Comparison of ENCODE assay signal across 14 mouse cellular contexts in the genomic region with DNA sequence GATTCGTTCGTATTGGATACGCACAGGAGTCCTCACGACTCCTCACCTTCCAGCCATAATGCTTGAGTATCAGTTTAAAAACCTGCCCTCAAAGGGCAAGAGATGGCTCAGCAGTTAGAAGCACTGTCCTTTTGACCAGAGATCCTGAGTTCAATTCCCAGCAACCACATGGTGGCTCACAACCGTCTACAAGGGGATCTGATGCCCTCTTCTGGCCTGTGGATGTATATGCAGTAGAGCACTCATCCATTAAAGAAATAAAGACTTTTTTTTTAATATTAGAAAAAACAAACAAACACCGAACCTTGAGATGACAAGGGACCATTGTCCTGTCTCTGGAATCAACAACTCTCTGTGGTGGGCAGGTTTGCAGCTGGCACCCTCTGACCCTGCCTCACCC. TPM values are rescaled to one million over a fixed set of nuclear protein-coding genes. Genes with fewer than 3 reads are reported as not detected.
DNase-seq lines count a peak whose midpoint lies in the region; ATAC-seq and TF ChIP-seq lines count a peak whose summit lies in the region.
"Had no signal": no experiment of that assay in that cellular context is flagged by ENCODE, and none has a peak within 500 bp of the region (broad histone marks: within the 10 kb centered on the region; RNA-seq: fewer than 3 reads in every experiment).

No protein-coding gene starts in this region.

- H3K27ac ChIP-seq in intestine, postnatal 0 days (ENCODE audit: low read depth, low read length), result no peak overlapping the region
- no peak overlapping the region for H3K27ac ChIP-seq in intestine, embryonic 15.5 days
- no peak overlapping the region for H3K27ac ChIP-seq in spleen, adult 2 months (ENCODE audit: insufficient read depth, low read length)
- no peak overlapping the region for H3K27ac ChIP-seq in ES-Bruce4 (ENCODE audit: insufficient read depth, low read length)
- H3K27ac ChIP-seq: embryonic facial prominence, embryonic 10.5 days; limb, embryonic 13.5 days had no signal

- no peak for TF ChIP-seq EP300 in ES-Bruce4 (IDR thresholded peaks at IDR 0.05; ENCODE audit: insufficient read depth, low read depth, low read length)

- no peak overlapping the region for H3K4me3 ChIP-seq in intestine, postnatal 0 days (ENCODE audit: low read depth, low read length)
- no peak overlapping the region for H3K4me3 ChIP-seq in intestine, embryonic 15.5 days (replicated peaks)
- no peak overlapping the region for H3K4me3 ChIP-seq in spleen, adult 2 months (ENCODE audit: extremely low read depth, insufficient read depth, insufficient read length)
- H3K4me3 ChIP-seq in ES-Bruce4 (ENCODE audit: low read depth, low read length), result no peak overlapping the region
- H3K4me3 ChIP-seq: embryonic facial prominence, embryonic 10.5 days; limb, embryonic 13.5 days; myocyte had no signal

- 72% methylated on average over 6 of the region's 6 CpGs for WGBS in intestine, postnatal 0 days
- WGBS in intestine, embryonic 15.5 days, result 66% methylated on average over 6 of the region's 6 CpGs
- WGBS in spleen, adult 2 months, result 70% methylated on average over 6 of the region's 6 CpGs

- H3K9me3 ChIP-seq in intestine, postnatal 0 days (ENCODE audit: control insufficient read depth), result no peaks in the 10 kb centered on the region
- H3K9me3 ChIP-seq in intestine, embryonic 15.5 days, result no peaks in the 10 kb centered on the region
- no peaks in the 10 kb centered on the region for H3K9me3 ChIP-seq in ES-Bruce4 (replicated peaks; ENCODE audit: control insufficient read depth, insufficient read depth, low read length, poor library complexity, severe bottlenecking)
- H3K9me3 ChIP-seq: embryonic facial prominence, embryonic 10.5 days; limb, embryonic 13.5 days had no signal

- TF ChIP-seq CTCF in intestine, postnatal 0 days (IDR thresholded peaks at IDR 0.05; ENCODE audit: low read depth), result peak; percentile 63
- TF ChIP-seq CTCF in spleen, adult 2 months (IDR thresholded peaks at IDR 0.05; ENCODE audit: extremely low read depth, insufficient read depth, insufficient read length, insufficient replicate concordance), result peak; percentile 12; the same call in 1 of the 2 replicates
- peak; percentile 40 for TF ChIP-seq CTCF in ES-Bruce4 (IDR thresholded peaks at IDR 0.05; ENCODE audit: low read depth, low read length)

- TF ChIP-seq POLR2A in spleen, adult 2 months (IDR thresholded peaks at IDR 0.05; ENCODE audit: low read depth, low read length), result no peak
- no peak for TF ChIP-seq POLR2A in ES-Bruce4 (IDR thresholded peaks at IDR 0.05; ENCODE audit: insufficient read depth, low read length)

- ATAC-seq in intestine, postnatal 0 days, result no peak
- ATAC-seq in intestine, embryonic 15.5 days, result no peak
- ATAC-seq in megakaryocyte, adult 5-6 weeks (ENCODE audit: poor library complexity, severe bottlenecking), result no peak

- H3K4me2 ChIP-seq in intestine, postnatal 0 days (replicated peaks; ENCODE audit: low read depth), result no peak overlapping the region
- no peak overlapping the region for H3K4me2 ChIP-seq in intestine, embryonic 15.5 days (replicated peaks)
- H3K4me2 ChIP-seq: heart, embryonic 11.5 days; limb, embryonic 13.5 days had no signal

- no peak overlapping the region for H3K9ac ChIP-seq in intestine, postnatal 0 days (ENCODE audit: low read depth, low read length)
- H3K9ac ChIP-seq in intestine, embryonic 15.5 days, result no peak overlapping the region
- no peak overlapping the region for H3K9ac ChIP-seq in ES-Bruce4 (ENCODE audit: low read depth, poor library complexity, severe bottlenecking)
- H3K9ac ChIP-seq: limb, embryonic 13.5 days had no signal

- peak in 1 of 2 experiments; percentile 14 for DNase-seq in spleen, adult 2 months (ENCODE audit: low read depth in 1 of 2, low spot score in 2 of 2)
- DNase-seq in spleen, postnatal 36 days (ENCODE audit: low spot score in 2 of 2), result no peak
- peak; percentile 60 for DNase-seq in naive thymus-derived CD4-positive, alpha-beta T cell, adult 2 months (ENCODE audit: low read depth)
- no peak for DNase-seq in cerebellum, adult 8-10 months
- DNase-seq: adrenal gland, postnatal 14 days; cerebellum, adult 11-12 months had no signal

- H3K4me1 ChIP-seq in intestine, postnatal 0 days (replicated peaks; ENCODE audit: control insufficient read depth, insufficient read depth, low read length), result 0 out of 2 replicates have a peak, but pooled peaks cover 14% of the 10 kb centered on the region
- peaks cover 4% of the 10 kb centered on the region; the same call in 1 of the 2 replicates for H3K4me1 ChIP-seq in intestine, embryonic 15.5 days (replicated peaks)
- H3K4me1 ChIP-seq in spleen, adult 2 months (ENCODE audit: control insufficient read depth, insufficient read depth, insufficient read length), result peaks cover 15% of the 10 kb centered on the region
- no peaks in the 10 kb centered on the region for H3K4me1 ChIP-seq in ES-Bruce4 (ENCODE audit: control insufficient read depth, insufficient read depth, low read length)

- no peaks in the 10 kb centered on the region for H3K27me3 ChIP-seq in intestine, postnatal 0 days (replicated peaks; ENCODE audit: control insufficient read depth, insufficient read depth, low read length)
- H3K27me3 ChIP-seq in intestine, embryonic 15.5 days (replicated peaks), result no peaks in the 10 kb centered on the region
- H3K27me3 ChIP-seq in spleen, adult 2 months (ENCODE audit: control insufficient read depth, insufficient read depth, low read length), result no peaks in the 10 kb centered on the region
- H3K27me3 ChIP-seq in ES-Bruce4 (ENCODE audit: control insufficient read depth, insufficient read depth, low read length, poor library complexity, severe bottlenecking), result no peaks in the 10 kb centered on the region

- no peaks in the 10 kb centered on the region for H3K36me3 ChIP-seq in intestine, postnatal 0 days (ENCODE audit: control insufficient read depth, insufficient read depth)
- no peaks in the 10 kb centered on the region for H3K36me3 ChIP-seq in intestine, embryonic 15.5 days
- no peaks in the 10 kb centered on the region for H3K36me3 ChIP-seq in spleen, adult 2 months (ENCODE audit: control insufficient read depth, insufficient read depth, low read length)
- H3K36me3 ChIP-seq in ES-Bruce4 (ENCODE audit: control insufficient read depth, insufficient read depth, low read length, poor library complexity, severe bottlenecking), result no peaks in the 10 kb centered on the region
- H3K36me3 ChIP-seq: embryonic facial prominence, embryonic 10.5 days; limb, embryonic 13.5 days had no signal

RNA-seq across cellular contexts. Expression of gene Tbc1d14, which starts 8.8 kb away (rescaled TPM):
- 16.8 and 17.2 TPM in 2 replicates for polyA plus RNA-seq in intestine, postnatal 0 days (2015; fragmentation: Nextera tagmentation; extraction: Ambion mirVana)
- polyA plus RNA-seq in intestine, embryonic 15.5 days (2015; fragmentation: Nextera tagmentation; extraction: Ambion mirVana), result 30.0 and 30.3 TPM in 2 replicates
- polyA plus RNA-seq in spleen, adult 2 months (2012; rRNA removed), result 30.9 and 38.3 TPM in 2 replicates
- 28.8 and 31.7 TPM in 2 replicates for polyA plus RNA-seq in ES-Bruce4 (2011; ENCODE audit: insufficient read depth, insufficient read length, low read depth, missing spikeins)
- 22.3 and 25.5 TPM in 2 replicates for total RNA-seq in megakaryocyte, adult 5-6 weeks (2015)
- total RNA-seq in megakaryocyte, adult 5-6 weeks (2017), result 11.2 and 16.2 TPM in 2 replicates

Comparison
In these comparisons a context has a peak if more than half of its experiments do, and no peak if none do; other contexts are left out.
1. CTCF ChIP-seq: peak in every context shown above with its lines; median percentile 63 in intestine, postnatal 0 days; 40 in ES-Bruce4; 12 in spleen, adult 2 months.